Mouse (Mus musculus) stomach, embryonic 14.5 days (tissue): ENCODE data around the gene Dntt. TPM values are rescaled to one million over a fixed set of nuclear protein-coding genes. Genes with fewer than 3 reads are reported as not detected.

ENCODE experiments used
- ATAC-seq: fragments of 200-750 bp; cut with Nextera tagmentation; 2 replicates; pipeline ENCODE4 v1.8.0; 2017; ENCODE audit warnings: low read depth, moderate TSS enrichment; ENCODE audit not compliant: insufficient number of reproducible peaks, insufficient read depth, low FRiP score
- H3K27ac ChIP-seq: fragments of 300-500 bp; sonication (generic); 2 replicates; pipeline ENCODE4 v1.5.1; 2014; ENCODE audit warnings: mild to moderate bottlenecking, low read length, moderate library complexity, mixed read lengths
- H3K27me3 ChIP-seq: fragments of 300-500 bp; sonication (generic); 2 replicates; pipeline ENCODE4 v1.6.1; 2014; ENCODE audit warnings: low read length, control low read depth, mixed read lengths; ENCODE audit not compliant: control insufficient read depth, insufficient read depth
- H3K36me3 ChIP-seq: fragments of 300-500 bp; sonication (generic); 2 replicates; pipeline ENCODE4 v1.6.1; 2014; ENCODE audit warnings: mild to moderate bottlenecking, control low read depth, low read length, moderate library complexity, mixed read lengths; ENCODE audit not compliant: control insufficient read depth, insufficient read depth
- H3K4me1 ChIP-seq: fragments of 300-500 bp; sonication (generic); 2 replicates; pipeline ENCODE4 v1.6.1; 2014; ENCODE audit warnings: low read length, control low read depth, mixed read lengths; ENCODE audit not compliant: control insufficient read depth, insufficient read depth
- H3K4me2 ChIP-seq: fragments of 300-500 bp; sonication (generic); replicated peaks from 2 replicates; pipeline ENCODE4 v1.6.1; 2014; ENCODE audit warnings: low read depth, low read length, control low read depth
- H3K4me3 ChIP-seq: fragments of 300-500 bp; sonication (generic); 2 replicates; pipeline ENCODE4 v1.5.1; 2014; ENCODE audit warnings: low read depth, low read length, control low read depth
- H3K9ac ChIP-seq: fragments of 300-500 bp; sonication (generic); replicated peaks from 2 replicates; pipeline ENCODE4 v1.6.1; 2014; ENCODE audit warnings: low read depth, mild to moderate bottlenecking, control low read depth, low read length, moderate library complexity, mixed read lengths
- H3K9me3 ChIP-seq: fragments of 300-500 bp; sonication (generic); 2 replicates; pipeline ENCODE4 v1.6.1; 2016; ENCODE audit warnings: low read depth, low read length, control low read depth; ENCODE audit not compliant: control insufficient read depth
- WGBS: fragments of 180-500 bp; shearing (Covaris S2); extraction: QIAGEN DNeasy Blood & Tissue Kit; methylation state at CpG from one replicate; pipeline ENCODE4 v1.1.7; 2014; 5-methylcytosine and 5-hydroxymethylcytosine counted together
- polyA plus RNA-seq: library from polyadenylated mRNA; unstranded; fragments of >200 nt; fragmentation: Nextera tagmentation; extraction: Ambion mirVana; gene quantifications from 2 replicates; pipeline ENCODE4 v1.2.1, GENCODE M21; 2014

The Dntt gene
- polyA plus RNA-seq, 1 experiment from 2014 or later: not detected

- Histone ChIP-seq H3K36me3 (no peaks in the 10 kb centered on the region), H3K27ac (no peak overlapping the region), H3K4me2 (no peak overlapping the region), H3K27me3 (no peaks in the 10 kb centered on the region), H3K4me1 (no peaks in the 10 kb centered on the region), H3K9ac (no peak overlapping the region), H3K9me3 (no peaks in the 10 kb centered on the region), H3K4me3 (no peak overlapping the region)
- WGBS: 33% methylated on average over 10 of the region's 10 CpGs
- ATAC-seq: no peak; the same call in 1 of the 2 replicates
Observed at GRCm38 (mm10) chr19:41053530-41053929, 24.5 kb downstream of the Dntt start.

GRCm38 (mm10) chr19:41054702-41055101 is 25.6 kb downstream of the Dntt start:
- Histone ChIP-seq H3K27me3 (no peaks in the 10 kb centered on the region), H3K36me3 (no peaks in the 10 kb centered on the region), H3K27ac (no peak overlapping the region), H3K4me2 (no peak overlapping the region), H3K9me3 (no peaks in the 10 kb centered on the region), H3K9ac (no peak overlapping the region), H3K4me3 (no peak overlapping the region), H3K4me1 (no peaks in the 10 kb centered on the region)
- no peak for ATAC-seq
- WGBS: 62% methylated on average over 4 of the region's 4 CpGs

GRCm38 (mm10) chr19:41071500-41071899 is 42.4 kb downstream of the Dntt start:
- H3K9ac ChIP-seq: no peak overlapping the region
- 8% methylated on average over 8 of the region's 8 CpGs for WGBS
- ATAC-seq: no peak
- no peaks in the 10 kb centered on the region for H3K27me3 ChIP-seq
- H3K4me3 ChIP-seq: no peak overlapping the region
- H3K36me3 ChIP-seq: no peaks in the 10 kb centered on the region
- H3K27ac ChIP-seq: no peak overlapping the region
- no peak overlapping the region for H3K4me2 ChIP-seq
- H3K4me1 ChIP-seq: no peaks in the 10 kb centered on the region
- no peaks in the 10 kb centered on the region for H3K9me3 ChIP-seq

- WGBS: 81% methylated on average over 14 of the region's 14 CpGs
Observed at GRCm38 (mm10) chr19:41073746-41074455, 44.8 kb downstream of the Dntt start.

GRCm38 (mm10) chr19:41076906-41077305 is 47.8 kb downstream of the Dntt start, which contains the start of gene Opalin:
TSS of gene Opalin (minus strand) at chr19:41077113.
- H3K27me3 ChIP-seq: no peaks in the 10 kb centered on the region
- 76% methylated on average over 3 of the region's 3 CpGs for WGBS
- H3K4me3 ChIP-seq: no peak within 1 kb of the TSS
- no peak within 1 kb of the TSS for H3K9ac ChIP-seq
- H3K36me3 ChIP-seq: no peaks in the 10 kb centered on the region
- ATAC-seq: no peak
- no peak within 1 kb of the TSS for H3K27ac ChIP-seq
- no peaks in the 10 kb centered on the region for H3K4me1 ChIP-seq
- no peak within 1 kb of the TSS for H3K4me2 ChIP-seq
- H3K9me3 ChIP-seq: no peaks in the 10 kb centered on the region

More at GRCm38 (mm10) chr19:41073746-41074455, 44.8 kb downstream of the Dntt start:
- Histone ChIP-seq H3K27me3 (no peaks in the 10 kb centered on the region), H3K4me3 (no peak overlapping the region), H3K9ac (no peak overlapping the region), H3K27ac (no peak overlapping the region), H3K36me3 (no peaks in the 10 kb centered on the region), H3K9me3 (no peaks in the 10 kb centered on the region), H3K4me1 (no peaks in the 10 kb centered on the region), H3K4me2 (no peak overlapping the region)
- no peak for ATAC-seq

- H3K4me3 ChIP-seq: no peak overlapping the region
- H3K27me3 ChIP-seq: no peaks in the 10 kb centered on the region
- no peaks in the 10 kb centered on the region for H3K9me3 ChIP-seq
- ATAC-seq: no peak
- H3K9ac ChIP-seq: no peak overlapping the region
- 77% methylated on average over 3 of the region's 3 CpGs for WGBS
- no peak overlapping the region for H3K27ac ChIP-seq
- H3K4me2 ChIP-seq: no peak overlapping the region
- no peaks in the 10 kb centered on the region for H3K36me3 ChIP-seq
- H3K4me1 ChIP-seq: no peaks in the 10 kb centered on the region
Observed at GRCm38 (mm10) chr19:41081589-41081988, 52.5 kb downstream of the Dntt start.

- Histone ChIP-seq H3K27ac (no peak overlapping the region), H3K27me3 (no peaks in the 10 kb centered on the region), H3K36me3 (no peaks in the 10 kb centered on the region), H3K9ac (no peak overlapping the region), H3K4me1 (no peaks in the 10 kb centered on the region), H3K9me3 (no peaks in the 10 kb centered on the region), H3K4me2 (no peak overlapping the region), H3K4me3 (no peak overlapping the region)
- WGBS: 87% methylated on average over 14 of the region's 14 CpGs
- no peak for ATAC-seq
Observed at GRCm38 (mm10) chr19:41083646-41084045, 54.6 kb downstream of the Dntt start.

- Histone ChIP-seq H3K27me3 (no peaks in the 10 kb centered on the region), H3K27ac (no peak overlapping the region), H3K36me3 (no peaks in the 10 kb centered on the region), H3K4me2 (no peak overlapping the region), H3K4me1 (no peaks in the 10 kb centered on the region), H3K9me3 (no peaks in the 10 kb centered on the region), H3K4me3 (no peak overlapping the region), H3K9ac (no peak overlapping the region)
- WGBS: 83% methylated on average over 6 of the region's 6 CpGs
- 0 out of 2 replicates have a peak, but pooled peaks have one; percentile 23 for ATAC-seq
Observed at GRCm38 (mm10) chr19:41086289-41086688, 57.2 kb downstream of the Dntt start.

GRCm38 (mm10) chr19:41086700-41087099 is 57.6 kb downstream of the Dntt start:
- 2% methylated on average over 2 of the region's 2 CpGs for WGBS
- Histone ChIP-seq H3K9me3 (no peaks in the 10 kb centered on the region), H3K4me2 (no peak overlapping the region), H3K36me3 (no peaks in the 10 kb centered on the region), H3K9ac (no peak overlapping the region), H3K27me3 (no peaks in the 10 kb centered on the region), H3K27ac (no peak overlapping the region), H3K4me3 (no peak overlapping the region), H3K4me1 (no peaks in the 10 kb centered on the region)
- 0 out of 2 replicates have a peak, but pooled peaks have one; percentile 58 for ATAC-seq
